Mouse (Mus musculus) spleen, postnatal 36 days (tissue): Measurements from ENCODE around the gene Gtf2ird1.
"Not testable (repeated sequence)": the region's sequence is repeated elsewhere in the genome, so short reads cannot be mapped to it uniquely, and the experiment has no call there.

Experiments used
- DNase-seq, 2 experiments: peaks; one replicate each; pipeline ENCODE4 v3.0.0; 2022; ENCODE audit warnings: low spot score in 2 of 2, mixed read lengths in 1 of 2

Gtf2ird1 gene

GRCm38 (mm10) chr5:134345449-134345848 is 111.1 kb downstream of the Gtf2ird1 start:
- DNase-seq, result no peak

DNA sequence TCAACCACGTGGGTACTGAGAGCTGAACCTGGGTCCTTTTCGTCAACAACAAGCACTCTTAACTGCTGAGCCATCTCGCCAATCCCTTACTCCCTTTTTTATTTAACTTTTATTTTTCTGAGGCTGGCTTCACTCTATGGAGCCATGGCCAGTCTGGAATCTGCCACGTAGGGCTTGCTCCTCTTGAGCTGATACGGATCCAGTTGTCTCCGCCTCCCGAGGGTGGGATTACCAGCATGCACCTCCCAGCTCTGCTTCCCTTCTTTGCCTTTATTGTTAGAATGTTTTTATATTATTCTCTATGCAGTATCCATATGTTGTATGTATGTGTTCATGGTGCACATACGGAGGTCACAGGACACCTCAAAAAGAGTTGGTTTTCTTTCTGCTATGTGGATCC is 112.4 kb downstream of the Gtf2ird1 start:
- DNase-seq, result no peak

GRCm38 (mm10) chr5:134343530-134343929 is 113.0 kb downstream of the Gtf2ird1 start:
- DNase-seq, result not testable (repeated sequence)

DNA sequence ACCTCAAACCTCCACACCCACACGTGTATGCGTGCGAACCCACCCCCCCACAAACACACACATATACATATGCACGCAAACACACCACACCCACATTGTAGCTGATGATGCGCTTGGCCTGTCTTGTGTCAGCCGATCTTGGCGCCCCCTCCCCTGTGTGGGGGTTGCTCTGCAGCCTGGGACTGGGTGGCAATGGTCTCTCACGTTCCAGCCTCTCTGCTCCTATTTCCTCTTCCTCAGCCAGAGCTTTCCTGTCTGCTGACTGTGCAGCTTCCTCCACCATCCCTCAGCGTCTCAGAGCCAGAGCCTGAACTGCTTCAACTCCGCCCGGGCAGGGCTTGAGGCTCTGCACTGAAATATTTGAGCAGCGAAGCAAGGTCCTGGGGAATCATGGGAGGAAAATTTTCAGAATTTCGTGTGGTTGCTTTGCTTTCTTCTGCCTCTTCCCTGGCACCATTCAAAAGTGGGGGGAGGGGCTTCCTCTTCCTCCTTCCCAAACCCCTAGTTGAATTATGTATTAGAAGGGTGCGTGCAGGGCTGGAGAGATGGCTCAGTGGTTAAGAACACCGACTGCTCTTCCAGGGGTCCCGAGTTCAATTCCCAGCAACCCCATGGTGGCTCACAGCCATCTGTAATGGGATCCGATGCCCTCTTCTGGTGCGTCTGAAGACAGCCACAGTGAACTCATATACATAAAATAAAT is 113.9 kb downstream of the Gtf2ird1 start:
- DNase-seq, result no peak

GRCm38 (mm10) chr5:134341721-134342120 is 114.8 kb downstream of the Gtf2ird1 start:
- no peak for DNase-seq

DNA sequence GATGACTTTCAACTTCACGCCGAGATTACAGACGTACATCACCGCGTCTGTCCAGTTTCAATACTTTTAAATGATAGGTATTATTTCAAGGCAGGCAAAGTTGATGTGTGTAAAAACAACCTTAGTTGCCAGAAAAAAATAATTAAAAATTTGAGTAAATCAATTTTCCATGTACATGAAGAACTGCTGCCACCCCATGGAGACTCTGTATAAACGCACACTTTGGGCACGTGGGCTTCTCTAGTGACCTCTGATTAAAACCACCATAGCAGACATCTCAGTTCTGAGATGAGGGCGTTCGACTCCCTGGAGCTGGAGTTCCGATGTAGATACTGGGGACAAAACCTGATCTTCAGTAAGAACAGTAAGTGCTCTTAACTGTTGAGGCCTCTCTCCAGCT is 115.2 kb downstream of the Gtf2ird1 start:
- no peak for DNase-seq

DNA sequence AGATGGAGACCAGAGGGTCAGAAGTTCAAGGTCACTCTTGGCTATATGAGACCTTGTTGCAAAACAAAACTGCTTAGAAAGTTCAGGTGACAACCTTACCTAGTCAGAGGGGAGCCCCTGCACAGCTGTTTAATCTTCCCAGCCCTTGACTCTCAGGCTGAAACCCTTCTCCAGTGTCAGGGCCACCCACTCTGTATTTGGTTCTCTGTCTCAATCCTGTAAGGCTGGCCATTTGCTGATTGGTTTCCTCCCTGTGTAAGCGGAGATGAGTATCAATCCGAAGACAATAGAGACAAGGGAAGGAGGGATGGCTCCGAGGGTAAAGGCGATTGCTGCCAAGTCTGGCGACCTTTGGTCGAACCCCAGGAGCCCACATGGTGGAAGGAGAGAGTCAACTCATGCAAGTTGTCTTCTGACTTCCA is 116.4 kb downstream of the Gtf2ird1 start:
- no peak for DNase-seq

GRCm38 (mm10) chr5:134337012-134337411 is 119.5 kb downstream of the Gtf2ird1 start:
- not testable (repeated sequence) for DNase-seq

- DNase-seq, result peak in 1 of 2 experiments; percentile 14
Measured at GRCm38 (mm10) chr5:134332743-134333142, 123.8 kb downstream of the Gtf2ird1 start.

GRCm38 (mm10) chr5:134330082-134330481 is 126.4 kb downstream of the Gtf2ird1 start:
- peak; percentile 38 to 43 for DNase-seq

- DNase-seq, result no peak
Measured at GRCm38 (mm10) chr5:134329311-134329710, 127.2 kb downstream of the Gtf2ird1 start.

- no peak for DNase-seq
Measured at GRCm38 (mm10) chr5:134328482-134329001, 128.0 kb downstream of the Gtf2ird1 start.

GRCm38 (mm10) chr5:134325856-134326566 is 130.5 kb downstream of the Gtf2ird1 start:
- DNase-seq, result no peak

GRCm38 (mm10) chr5:134323869-134324268 is 132.6 kb downstream of the Gtf2ird1 start:
- DNase-seq, result no peak

DNA sequence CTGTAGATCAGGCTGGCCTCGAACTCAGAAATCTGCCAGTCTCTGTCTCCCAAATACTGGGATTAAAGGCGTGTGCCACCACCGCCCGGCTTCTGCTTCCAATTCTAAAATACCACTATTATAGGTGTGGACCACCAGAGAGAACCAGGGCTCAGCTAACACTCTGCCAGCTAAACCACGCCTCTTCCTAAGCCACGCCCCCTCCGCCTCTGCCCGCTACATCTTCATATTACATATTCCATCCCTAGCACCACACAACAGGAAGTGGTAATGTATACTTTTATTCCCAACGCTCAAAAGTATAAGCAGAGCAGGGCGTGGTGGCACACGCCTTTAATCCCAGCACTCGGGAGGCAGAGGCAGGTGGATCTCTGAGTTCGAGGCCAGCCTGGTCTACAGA is 133.2 kb downstream of the Gtf2ird1 start:
- no peak for DNase-seq

GRCm38 (mm10) chr5:134322355-134322754 is 134.2 kb downstream of the Gtf2ird1 start:
- DNase-seq, result no peak

GRCm38 (mm10) chr5:134321699-134322098 is 134.8 kb downstream of the Gtf2ird1 start:
- no peak for DNase-seq

DNA sequence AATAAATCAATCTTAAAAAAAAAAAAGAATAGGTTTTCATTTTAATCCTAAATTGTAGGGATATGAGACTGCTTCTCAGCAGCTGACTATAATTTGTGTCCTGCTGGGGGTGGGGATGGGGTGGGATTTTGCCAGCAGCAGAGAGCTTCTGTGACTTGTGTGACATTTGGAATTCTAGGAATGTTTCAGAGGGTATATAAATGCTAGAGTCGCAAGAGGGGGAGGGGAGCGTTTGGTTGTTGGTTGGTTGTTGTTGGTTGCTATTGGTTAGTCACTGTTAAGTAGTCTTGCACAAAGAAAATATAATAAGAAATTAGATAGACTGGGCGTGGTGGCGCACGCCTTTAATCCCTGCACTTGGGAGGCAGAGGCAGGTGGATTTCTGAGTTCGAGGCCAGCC is 137.6 kb downstream of the Gtf2ird1 start:
- DNase-seq, result no peak

DNA sequence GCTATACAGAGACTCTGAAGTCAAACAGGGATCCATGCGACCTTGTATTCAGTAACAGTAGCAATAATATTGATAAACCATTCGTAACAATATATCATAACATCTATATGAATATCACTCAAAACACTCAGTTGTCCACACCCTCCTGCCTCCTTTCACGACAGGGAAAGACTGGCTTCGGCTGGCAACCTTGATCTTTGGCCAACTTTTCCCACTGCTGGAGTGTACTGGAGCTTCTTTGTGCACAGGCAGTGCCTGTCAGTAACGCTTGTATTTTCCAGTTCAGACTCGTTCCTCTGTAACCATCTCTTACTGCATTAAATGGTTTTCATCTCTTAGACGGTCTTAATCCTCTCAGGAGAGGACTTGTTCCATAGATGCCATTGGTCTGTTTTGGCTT is 139.8 kb downstream of the Gtf2ird1 start:
- no peak for DNase-seq

DNA sequence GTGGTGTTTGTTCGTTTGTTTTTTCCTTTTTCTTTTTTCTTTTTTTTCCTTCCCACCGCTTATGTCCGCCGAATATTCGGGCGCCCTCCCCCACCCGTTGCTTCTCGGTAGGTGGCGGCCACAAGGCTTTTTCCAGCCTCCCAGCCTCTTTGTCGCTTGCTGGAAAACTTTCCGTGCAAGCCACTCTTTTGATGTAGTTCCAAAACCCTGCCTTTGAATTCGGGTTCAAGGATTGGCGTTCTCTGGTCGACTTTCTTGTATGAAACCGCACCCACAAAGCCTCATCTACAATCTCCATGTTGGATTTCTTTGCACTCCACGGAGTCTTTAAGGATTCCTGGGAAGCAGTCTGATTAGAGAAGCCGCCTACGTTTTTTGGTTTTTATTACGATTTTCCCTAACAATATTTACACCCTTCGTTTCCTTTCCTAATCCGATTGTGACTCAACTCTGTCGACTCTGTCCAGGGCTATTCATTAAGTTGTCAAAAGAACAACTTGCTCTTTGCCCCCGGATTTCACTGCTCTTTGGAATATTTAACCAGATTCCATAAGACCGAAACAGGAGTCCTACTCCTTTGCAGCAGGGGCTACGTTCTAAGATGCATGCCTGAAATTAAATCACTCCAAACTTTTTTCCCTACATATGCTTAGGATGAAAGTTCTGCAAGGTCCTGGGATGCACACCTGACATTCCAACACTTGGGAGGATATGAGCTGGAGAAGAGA is 140.7 kb downstream of the Gtf2ird1 start:
- peak in 1 of 2 experiments; percentile 10 for DNase-seq

DNA sequence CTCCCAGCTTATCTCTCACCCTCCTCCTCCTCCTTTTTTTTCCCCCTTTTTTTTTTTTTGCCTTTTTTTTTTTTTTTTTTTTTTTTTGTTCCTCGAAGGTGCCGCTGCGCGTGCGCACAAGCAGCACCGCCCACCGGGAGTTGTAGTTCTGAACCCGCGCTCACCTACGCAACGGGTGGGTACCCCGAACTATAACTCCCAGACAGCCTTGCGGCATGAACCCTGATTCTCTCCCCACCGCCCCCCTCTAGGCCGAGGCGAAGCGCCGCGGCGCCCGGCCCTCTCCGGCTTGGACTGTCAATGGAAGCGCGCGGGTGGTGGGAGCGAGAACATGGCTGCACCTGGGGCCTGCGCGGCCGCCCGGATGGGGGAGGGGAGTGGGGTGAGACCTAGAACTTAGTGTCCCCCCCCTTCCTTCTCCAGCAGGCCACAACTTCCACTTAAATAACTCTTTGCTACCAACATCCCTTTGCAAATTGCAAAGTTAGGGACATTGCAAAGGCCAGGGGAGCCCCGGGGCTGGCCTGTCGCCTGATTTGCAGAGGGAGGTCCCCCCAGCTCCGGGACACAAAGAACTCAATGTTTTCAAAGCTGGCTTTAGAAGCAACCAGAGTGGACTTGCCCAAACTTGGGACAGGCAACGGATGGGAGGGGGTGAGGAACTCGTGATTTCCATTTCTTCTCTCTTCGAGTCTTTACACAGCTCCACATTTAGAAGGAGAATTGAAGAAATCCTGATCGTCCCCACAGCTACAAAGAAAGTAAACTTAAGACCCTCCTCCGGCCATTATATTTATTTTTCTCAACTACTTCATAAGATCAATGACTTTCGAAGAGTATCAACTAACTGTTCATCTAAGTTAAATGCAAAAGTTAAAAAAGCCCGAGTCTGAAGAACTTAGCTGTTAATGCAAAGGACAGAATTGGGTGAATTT is 141.6 kb downstream of the Gtf2ird1 start, which contains the start of gene Gtf2i:
Gene Gtf2i, minus strand, starts transcription at position 73 of the 935 bp plus-strand sequence.
- DNase-seq, result peak; percentile 93 to 95
